ENCODE assay signal across 25 mouse cellular contexts in genomic region chr5:125683491-125683890, GRCm38 (mm10).
"Had no signal": no experiment of that assay in that cellular context is flagged by ENCODE, and none has a peak within 500 bp of the region (broad histone marks: within the 10 kb centered on the region; RNA-seq: fewer than 3 reads in every experiment).

No protein-coding gene starts in this region.

- H3K27ac ChIP-seq: kidney, embryonic 15.5 days; limb, embryonic 10.5 days; limb, embryonic 13.5 days; liver, embryonic 12.5 days; liver, embryonic 15.5 days; lung, embryonic 15.5 days; midbrain, embryonic 10.5 days; midbrain, embryonic 15.5 days; neural tube, embryonic 12.5 days; neural tube, embryonic 15.5 days; stomach, embryonic 15.5 days had no signal

- H3K4me3 ChIP-seq: kidney, embryonic 15.5 days; limb, embryonic 10.5 days; limb, embryonic 13.5 days; liver, embryonic 12.5 days; liver, embryonic 15.5 days; lung, embryonic 15.5 days; megakaryocyte, embryonic 14.5 days; midbrain, embryonic 10.5 days; midbrain, embryonic 15.5 days; neural tube, embryonic 12.5 days; neural tube, embryonic 15.5 days; stomach, embryonic 15.5 days had no signal

- H3K36me3 ChIP-seq: kidney, embryonic 15.5 days; limb, embryonic 10.5 days; limb, embryonic 13.5 days; liver, embryonic 12.5 days; liver, embryonic 15.5 days; lung, embryonic 15.5 days; midbrain, embryonic 10.5 days; midbrain, embryonic 15.5 days; neural tube, embryonic 12.5 days; neural tube, embryonic 15.5 days; stomach, embryonic 15.5 days had no signal

- H3K4me1 ChIP-seq: kidney, embryonic 15.5 days; limb, embryonic 10.5 days; limb, embryonic 13.5 days; liver, embryonic 12.5 days; liver, embryonic 15.5 days; lung, embryonic 15.5 days; megakaryocyte, embryonic 14.5 days; midbrain, embryonic 10.5 days; midbrain, embryonic 15.5 days; neural tube, embryonic 12.5 days; stomach, embryonic 15.5 days had no signal

- ATAC-seq: liver, embryonic 12.5 days; midbrain, embryonic 15.5 days had no signal

- H3K9ac ChIP-seq: kidney, embryonic 15.5 days; limb, embryonic 13.5 days; liver, embryonic 12.5 days; liver, embryonic 15.5 days; lung, embryonic 15.5 days; midbrain, embryonic 15.5 days; neural tube, embryonic 12.5 days; neural tube, embryonic 15.5 days; stomach, embryonic 15.5 days had no signal

- H3K4me2 ChIP-seq: kidney, embryonic 15.5 days; limb, embryonic 13.5 days; liver, embryonic 12.5 days; liver, embryonic 15.5 days; lung, embryonic 15.5 days; midbrain, embryonic 15.5 days; neural tube, embryonic 12.5 days; neural tube, embryonic 15.5 days; stomach, embryonic 15.5 days had no signal

- H3K9me3 ChIP-seq: kidney, embryonic 15.5 days; limb, embryonic 10.5 days; limb, embryonic 13.5 days; liver, embryonic 15.5 days; lung, embryonic 15.5 days; midbrain, embryonic 10.5 days; midbrain, embryonic 15.5 days; neural tube, embryonic 12.5 days; neural tube, embryonic 15.5 days; stomach, embryonic 15.5 days had no signal

- H3K27me3 ChIP-seq: kidney, embryonic 15.5 days; limb, embryonic 13.5 days; liver, embryonic 12.5 days; liver, embryonic 15.5 days; lung, embryonic 15.5 days; megakaryocyte, embryonic 14.5 days; midbrain, embryonic 15.5 days; neural tube, embryonic 12.5 days; neural tube, embryonic 15.5 days; stomach, embryonic 15.5 days had no signal

- DNase-seq: kidney, adult 11 months; kidney, adult 8-10 months; kidney, postnatal 10 days; kidney, postnatal 36 days; layer of hippocampus, postnatal 36 days; liver; lung, adult 18-20 months; lung, postnatal 10 days; lung, postnatal 36 days; retina, postnatal 1 day; right cerebral cortex, postnatal 25 days; spleen, adult 18-20 months; thymus, postnatal 25 days had no signal
